ENCODE assay signal across 8 mouse cellular contexts in the genomic region with DNA sequence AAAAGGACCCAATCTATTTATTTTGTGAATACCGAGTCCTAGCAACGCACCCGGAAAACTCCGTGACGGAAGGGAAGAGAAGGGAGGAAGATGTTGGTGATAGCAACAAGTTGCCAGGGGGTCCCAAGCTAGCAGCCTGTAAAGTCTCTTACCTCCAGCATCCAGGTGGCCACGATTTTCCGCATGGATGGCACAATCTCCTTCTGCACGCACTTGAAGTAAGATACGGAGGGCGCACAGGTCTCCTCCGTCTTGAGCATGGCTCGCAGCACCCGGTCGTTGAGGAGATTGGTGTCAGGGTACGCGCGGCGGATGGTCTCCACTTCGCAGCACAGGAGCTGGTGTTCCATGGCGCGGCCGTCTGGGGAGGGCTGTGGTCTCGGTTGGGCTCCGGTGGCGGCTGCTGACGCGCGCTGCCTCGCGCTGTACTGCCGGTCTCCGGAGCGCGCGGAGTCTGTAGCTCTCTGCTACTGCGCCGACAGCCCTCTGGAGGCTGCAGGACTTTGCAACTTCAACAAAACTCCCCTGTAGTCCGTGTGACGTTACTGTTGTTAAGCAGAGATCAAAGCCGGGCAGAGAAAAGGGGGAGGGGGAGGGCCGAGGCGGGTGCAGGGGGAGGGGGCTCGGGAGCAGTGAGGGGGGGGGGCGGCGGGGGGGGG. TPM values are rescaled to one million over a fixed set of nuclear protein-coding genes. Genes with fewer than 3 reads are reported as not detected.
A peak's percentile ranks its signal among the peaks of the same experiment; 100 is the strongest.
DNase-seq lines count a peak whose midpoint lies in the region; ATAC-seq and TF ChIP-seq lines count a peak whose summit lies in the region.

Ccnd1 (minus strand) TSS at position 582 of the 659 bp plus-strand sequence.

- H3K36me3 ChIP-seq in hindbrain, embryonic 15.5 days: no peaks in the 10 kb centered on the region

- peak within 1 kb of the TSS; percentile 50 for H3K9ac ChIP-seq in hindbrain, embryonic 15.5 days

- peak; percentile 40 for ATAC-seq in hindbrain, embryonic 15.5 days (ENCODE audit: low FRiP score, low read depth)

- 0 out of 2 replicates have a peak, but pooled peaks have one; percentile 5 for TF ChIP-seq CTCF in brain, embryonic 14.5 days (IDR thresholded peaks at IDR 0.05; ENCODE audit: borderline replicate concordance, extremely low read depth, insufficient read depth, insufficient read length)

- peak; percentile 69 for DNase-seq in gastrocnemius, postnatal 10 days
- DNase-seq in gastrocnemius, adult 18-20 months (ENCODE audit: low spot score): no peak
- peak; percentile 91 for DNase-seq in brain, embryonic 14.5 days (ENCODE audit: low read depth)
- DNase-seq in frontal cortex, postnatal 14 days (ENCODE audit: low spot score in 2 of 2): peak; percentile 55
- peak; percentile 62 to 88 for DNase-seq in left cerebral cortex, postnatal 10 days (ENCODE audit: extremely low spot score in 1 of 2, low spot score in 2 of 2)
- peak; percentile 91 for DNase-seq in mesoderm, embryonic 11.5 days (ENCODE audit: low read depth, low spot score)
- DNase-seq in testis, postnatal 10 days (ENCODE audit: low spot score): peak; percentile 71

- peaks cover 78% of the 10 kb centered on the region for H3K4me1 ChIP-seq in hindbrain, embryonic 15.5 days (replicated peaks)

- peak within 1 kb of the TSS; percentile 49 for H3K4me3 ChIP-seq in hindbrain, embryonic 15.5 days

- peak; percentile 66 for TF ChIP-seq POLR2A in brain, embryonic 14.5 days (IDR thresholded peaks at IDR 0.05; ENCODE audit: borderline replicate concordance, extremely low read depth, insufficient read depth, insufficient read length, poor library complexity, severe bottlenecking)

- under 1% methylated on average over 40 of the region's 45 CpGs for WGBS in hindbrain, embryonic 15.5 days

- intact Hi-C loops in left cerebral cortex, postnatal 10 days (cut with DNase I): loop anchor here (1.0 to 2.0 kb wide), 2 partner anchors 175 to 304 kb away; no protein-coding TSS in a partner anchor

- H3K27me3 ChIP-seq in hindbrain, embryonic 15.5 days: peaks cover 54% of the 10 kb centered on the region

- peak within 1 kb of the TSS; percentile 56 for H3K27ac ChIP-seq in hindbrain, embryonic 15.5 days (replicated peaks)

- peak within 1 kb of the TSS; percentile 100 for H3K4me2 ChIP-seq in hindbrain, embryonic 15.5 days

- H3K9me3 ChIP-seq in hindbrain, embryonic 15.5 days: no peaks in the 10 kb centered on the region

RNA-seq across cellular contexts. Expression of gene Ccnd1, which starts in this region (rescaled TPM):
- 10 to 100 TPM; 34.7 to 51.6 TPM for total RNA-seq in gastrocnemius, postnatal 10 days (2021)
- total RNA-seq in gastrocnemius, adult 18-20 months (2021): 1 to 10 TPM; 3.2 to 9.1 TPM
- 46.2 and 55.4 TPM in 2 replicates for polyA plus RNA-seq in brain, embryonic 14.5 days (2012; rRNA removed)
- 34.2 and 38.2 TPM in 2 replicates for polyA plus RNA-seq in hindbrain, embryonic 15.5 days (2015; fragmentation: Nextera tagmentation; extraction: Ambion mirVana)
- total RNA-seq in left cerebral cortex, postnatal 10 days (2021): 10 to 100 TPM; 28.1 to 37.0 TPM
